Comparison of ENCODE assay signal across 8 mouse cellular contexts in the genomic region with DNA sequence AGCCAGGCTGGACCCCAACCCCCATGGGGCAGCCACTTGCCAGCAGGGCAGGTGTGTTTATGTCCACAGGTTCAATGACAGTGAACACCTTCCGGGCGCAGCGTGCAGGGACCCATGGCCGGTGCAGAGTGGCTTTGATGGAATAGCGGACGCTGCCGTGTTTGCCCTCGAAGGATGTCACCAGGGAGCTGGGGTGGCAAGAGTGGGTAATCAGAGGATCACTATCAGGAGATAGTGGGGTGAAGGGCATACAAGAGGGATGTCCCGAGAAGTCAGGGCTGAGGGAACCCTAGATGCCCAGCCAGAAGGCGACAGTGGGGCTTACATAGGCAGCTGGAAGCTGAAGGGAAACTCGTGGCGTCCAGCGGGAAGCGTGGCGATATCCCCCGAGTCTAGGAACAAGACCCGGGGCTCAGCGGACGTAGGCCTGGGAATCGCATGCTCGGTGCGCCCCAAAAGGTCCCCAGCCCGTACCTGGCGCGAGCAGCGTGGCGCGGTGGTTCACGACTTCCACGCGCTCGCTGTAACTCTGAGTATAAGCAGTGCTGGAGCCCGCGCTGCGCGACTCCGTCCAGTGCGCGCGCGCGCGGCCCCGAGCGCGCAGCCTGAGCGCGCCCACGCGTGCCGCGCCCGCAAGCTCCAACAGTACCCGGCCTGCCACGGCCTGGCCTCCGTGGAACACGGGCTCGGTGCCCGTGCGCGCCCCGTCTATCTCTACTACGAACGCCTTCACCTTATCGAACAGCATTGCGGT. TPM values are rescaled to one million over a fixed set of nuclear protein-coding genes. Genes with fewer than 3 reads are reported as not detected.
DNase-seq lines count a peak whose midpoint lies in the region; ATAC-seq and TF ChIP-seq lines count a peak whose summit lies in the region.

No protein-coding gene starts in this region.

- H3K4me1 ChIP-seq in heart, embryonic 14.5 days (ENCODE audit: control insufficient read depth in 2 of 2, insufficient read depth in 2 of 2, low read length in 2 of 2) = peaks cover 5 to 9% of the 10 kb centered on the region in 2 experiments
- H3K4me1 ChIP-seq in liver, embryonic 14.5 days (replicated peaks; ENCODE audit: control insufficient read depth in 2 of 2, insufficient read depth in 2 of 2, low read length in 1 of 2) = peaks cover 49 to 69% of the 10 kb centered on the region in 2 experiments
- H3K4me1 ChIP-seq in small intestine, adult 2 months (ENCODE audit: control insufficient read depth, insufficient read depth, insufficient read length, low read length) = peaks cover 11% of the 10 kb centered on the region

- peak overlapping the region; percentile 79 for H3K9ac ChIP-seq in heart, embryonic 14.5 days (ENCODE audit: low read length)
- peak overlapping the region; percentile 90 for H3K9ac ChIP-seq in liver, embryonic 14.5 days (replicated peaks)

- no peak for TF ChIP-seq POLR2A in small intestine, adult 2 months (IDR thresholded peaks at IDR 0.05; ENCODE audit: low read depth, low read length)

- DNase-seq in cerebellum, adult 11-12 months = peak; percentile 68
- DNase-seq in cerebellum, adult 8-10 months = no peak
- DNase-seq in thymus, adult 18-20 months = peak; percentile 26 to 60
- no peak for DNase-seq in thymus, postnatal 14 days
- DNase-seq in liver, embryonic 14.5 days (ENCODE audit: low read depth in 3 of 3, low spot score in 3 of 3) = no peak
- DNase-seq in layer of hippocampus, adult 8-10 months (ENCODE audit: low spot score in 2 of 2) = no peak

- H3K4me2 ChIP-seq in heart, embryonic 14.5 days (ENCODE audit: low read length) = peak overlapping the region; percentile 90
- H3K4me2 ChIP-seq in liver, embryonic 14.5 days (ENCODE audit: low read depth) = peak overlapping the region; percentile 83

- peak overlapping the region; percentile 65 to 68 for H3K4me3 ChIP-seq in heart, embryonic 14.5 days (ENCODE audit: control insufficient read depth in 1 of 2, insufficient read depth in 1 of 2, low read depth in 1 of 2, low read length in 2 of 2)
- peak overlapping the region; percentile 81 to 85 for H3K4me3 ChIP-seq in liver, embryonic 14.5 days (ENCODE audit: insufficient read depth in 1 of 2, low read depth in 2 of 2, low read length in 2 of 2)
- H3K4me3 ChIP-seq in small intestine, adult 2 months (ENCODE audit: low read depth, low read length) = peak overlapping the region; percentile 72

- no peak; the same call in 1 of the 2 replicates for TF ChIP-seq EP300 in liver, embryonic 14.5 days (IDR thresholded peaks at IDR 0.05; ENCODE audit: low read depth)

- TF ChIP-seq CTCF in liver, embryonic 14.5 days (IDR thresholded peaks at IDR 0.05; ENCODE audit: low read depth) = 0 out of 2 replicates have a peak, but pooled peaks have one; percentile 9
- TF ChIP-seq CTCF in small intestine, adult 2 months (IDR thresholded peaks at IDR 0.05; ENCODE audit: extremely low read depth, insufficient read length, insufficient replicate concordance, low read depth, low read length) = no peak

- H3K36me3 ChIP-seq in heart, embryonic 14.5 days (ENCODE audit: control insufficient read depth, insufficient read depth, low read length) = peaks cover 13% of the 10 kb centered on the region; the same call in 1 of the 2 replicates
- H3K36me3 ChIP-seq in liver, embryonic 14.5 days (replicated peaks; ENCODE audit: control insufficient read depth, insufficient read depth, low read depth) = peaks cover 22% of the 10 kb centered on the region
- peaks cover 9% of the 10 kb centered on the region; the same call in 1 of the 2 replicates for H3K36me3 ChIP-seq in small intestine, adult 2 months (ENCODE audit: control insufficient read depth, insufficient read depth, low read length)

- no peaks in the 10 kb centered on the region for H3K9me3 ChIP-seq in heart, embryonic 14.5 days (ENCODE audit: control insufficient read depth, low read length)
- H3K9me3 ChIP-seq in liver, embryonic 14.5 days (ENCODE audit: control insufficient read depth, low read length) = no peaks in the 10 kb centered on the region

- H3K27me3 ChIP-seq in heart, embryonic 14.5 days (ENCODE audit: control insufficient read depth, insufficient read depth, low read length) = peaks cover 15% of the 10 kb centered on the region
- H3K27me3 ChIP-seq in liver, embryonic 14.5 days (ENCODE audit: control insufficient read depth, insufficient read depth, low read length) = no peaks in the 10 kb centered on the region
- H3K27me3 ChIP-seq in small intestine, adult 2 months (ENCODE audit: control insufficient read depth, insufficient read depth, low read length) = no peaks in the 10 kb centered on the region

- 3% methylated on average over 66 of the region's 66 CpGs for WGBS in heart, embryonic 14.5 days
- WGBS in liver, embryonic 14.5 days (ENCODE audit: insufficient replicate concordance) = 3% methylated on average over 66 of the region's 66 CpGs
- 1% methylated on average over 66 of the region's 66 CpGs for WGBS in small intestine, adult 2 months

- peak overlapping the region; percentile 69 to 82 for H3K27ac ChIP-seq in heart, embryonic 14.5 days (replicated peaks in 1 of 2; ENCODE audit: control insufficient read depth in 1 of 2, insufficient read depth in 1 of 2, low read depth in 2 of 2, low read length in 2 of 2)
- H3K27ac ChIP-seq in liver, embryonic 14.5 days = peak overlapping the region; percentile 91
- peak overlapping the region; percentile 87 for H3K27ac ChIP-seq in small intestine, adult 2 months (ENCODE audit: insufficient read depth, low read depth, low read length)

- ATAC-seq in heart, embryonic 14.5 days (ENCODE audit: insufficient number of reproducible peaks, insufficient read depth, low FRiP score, low read depth) = peak; percentile 23
- ATAC-seq in liver, embryonic 14.5 days (ENCODE audit: insufficient read depth) = peak; percentile 44

RNA-seq across cellular contexts. Expression of gene Arrdc2, which starts 0.7 kb away (rescaled TPM):
- 2.5 and 2.8 TPM in 2 replicates for polyA plus RNA-seq in heart, embryonic 14.5 days (2014; fragmentation: Nextera tagmentation; extraction: Ambion mirVana)
- polyA plus RNA-seq in liver, embryonic 14.5 days (2012; rRNA removed) = 33.9 and 35.0 TPM in 2 replicates
- polyA plus RNA-seq in liver, embryonic 14.5 days (2014; fragmentation: Nextera tagmentation; extraction: Ambion mirVana) = 9.5 and 14.3 TPM in 2 replicates
- 26.1 and 49.9 TPM in 2 replicates for polyA plus RNA-seq in small intestine, adult 2 months (2012; rRNA removed)
- 10 to 100 TPM; 14.8 to 25.8 (median 21.3) TPM for total RNA-seq in layer of hippocampus, adult 8-10 months (2022)

RNA-seq across cellular contexts. Expression of gene Kcnn1, which starts 24.2 kb away (rescaled TPM):
- polyA plus RNA-seq in heart, embryonic 14.5 days (2014; fragmentation: Nextera tagmentation; extraction: Ambion mirVana) = 1.8 and 2.2 TPM in 2 replicates
- polyA plus RNA-seq in liver, embryonic 14.5 days (2012; rRNA removed) = 0.27 and 0.34 TPM in 2 replicates
- 0.08 and 0.17 TPM in 2 replicates for polyA plus RNA-seq in liver, embryonic 14.5 days (2014; fragmentation: Nextera tagmentation; extraction: Ambion mirVana)
- polyA plus RNA-seq in small intestine, adult 2 months (2012; rRNA removed) = 0.90 and 2.9 TPM in 2 replicates
- total RNA-seq in layer of hippocampus, adult 8-10 months (2022) = 10 to 100 TPM; 16.5 to 20.0 (median 16.6) TPM

RNA-seq across cellular contexts. Expression of gene Il12rb1, which starts 30.6 kb away (rescaled TPM):
- polyA plus RNA-seq in heart, embryonic 14.5 days (2014; fragmentation: Nextera tagmentation; extraction: Ambion mirVana) = 0.09 TPM in 1 of 2 replicates, not detected in the other
- polyA plus RNA-seq in liver, embryonic 14.5 days (2012; rRNA removed) = 0.11 and 0.13 TPM in 2 replicates
- 0.18 and 0.39 TPM in 2 replicates for polyA plus RNA-seq in liver, embryonic 14.5 days (2014; fragmentation: Nextera tagmentation; extraction: Ambion mirVana)
- 2.5 and 5.4 TPM in 2 replicates for polyA plus RNA-seq in small intestine, adult 2 months (2012; rRNA removed)
- total RNA-seq in layer of hippocampus, adult 8-10 months (2022) = 1 to 10 TPM in 1 of 4 experiments, under 1 TPM in 3; 0.83 to 1.1 (median 0.85) TPM

RNA-seq across cellular contexts. Expression of gene Mast3, which starts 34.0 kb away (rescaled TPM):
- 6.7 and 9.4 TPM in 2 replicates for polyA plus RNA-seq in heart, embryonic 14.5 days (2014; fragmentation: Nextera tagmentation; extraction: Ambion mirVana)
- polyA plus RNA-seq in liver, embryonic 14.5 days (2012; rRNA removed) = 11.1 and 13.0 TPM in 2 replicates
- polyA plus RNA-seq in liver, embryonic 14.5 days (2014; fragmentation: Nextera tagmentation; extraction: Ambion mirVana) = 5.4 and 6.3 TPM in 2 replicates
- polyA plus RNA-seq in small intestine, adult 2 months (2012; rRNA removed) = 63.9 and 71.9 TPM in 2 replicates
- 100 to 1,000 TPM; 340 to 427 (median 396) TPM for total RNA-seq in layer of hippocampus, adult 8-10 months (2022)

RNA-seq across cellular contexts. Expression of gene Ccdc124, which starts 34.9 kb away (rescaled TPM):
- 78.5 and 78.7 TPM in 2 replicates for polyA plus RNA-seq in heart, embryonic 14.5 days (2014; fragmentation: Nextera tagmentation; extraction: Ambion mirVana)
- 20.4 and 34.3 TPM in 2 replicates for polyA plus RNA-seq in liver, embryonic 14.5 days (2012; rRNA removed)
- polyA plus RNA-seq in liver, embryonic 14.5 days (2014; fragmentation: Nextera tagmentation; extraction: Ambion mirVana) = 54.1 and 56.3 TPM in 2 replicates
- 35.9 and 64.7 TPM in 2 replicates for polyA plus RNA-seq in small intestine, adult 2 months (2012; rRNA removed)
- 10 to 100 TPM; 69.8 to 87.9 (median 78.7) TPM for total RNA-seq in layer of hippocampus, adult 8-10 months (2022)

Comparison
In these comparisons a context has a peak if more than half of its experiments do, and no peak if none do; other contexts are left out.
1. DNase-seq: peak in cerebellum, adult 11-12 months (single experiment) and thymus, adult 18-20 months (2 of 2); none in cerebellum, adult 8-10 months (single experiment), thymus, postnatal 14 days (single experiment), liver, embryonic 14.5 days (0 of 3) and layer of hippocampus, adult 8-10 months (0 of 2).
2. Peak in every context shown above with its lines, with median percentiles within 50 percentile points of each other: H3K27ac ChIP-seq and H3K4me3 ChIP-seq.